Mouse (Mus musculus) heart, embryonic 14.5 days (tissue): Measurements from ENCODE around the gene Thsd7b. TPM values are rescaled to one million over a fixed set of nuclear protein-coding genes. Genes with fewer than 3 reads are reported as not detected.

Experiments
- ATAC-seq: fragments of 200-750 bp; cut with Nextera tagmentation; 2 replicates; pipeline ENCODE4 v1.8.0; 2017; ENCODE audit warnings: low read depth, moderate TSS enrichment; ENCODE audit not compliant: insufficient number of reproducible peaks, insufficient read depth, low FRiP score
- H3K27ac ChIP-seq, 2 experiments: fragments of 200-500 bp in 1 of 2; fragments of 300-500 bp in 1 of 2; sonication (generic) in 1 of 2; replicated peaks in 1 of 2; 2 replicates each; pipeline ENCODE4 v1.5.1; 2012 to 2014; ENCODE audit warnings: low read depth in 2 of 2, low read length in 2 of 2, control low read depth in 1 of 2, mild to moderate bottlenecking in 1 of 2, mixed read lengths in 1 of 2; ENCODE audit not compliant: control insufficient read depth in 1 of 2, insufficient read depth in 1 of 2
- H3K27me3 ChIP-seq: fragments of 300-500 bp; sonication (generic); 2 replicates; pipeline ENCODE4 v1.6.1; 2014; ENCODE audit warnings: mild to moderate bottlenecking, low read length, control low read depth; ENCODE audit not compliant: control insufficient read depth, insufficient read depth
- H3K36me3 ChIP-seq: fragments of 300-500 bp; sonication (generic); 2 replicates; pipeline ENCODE4 v1.6.1; 2014; ENCODE audit warnings: mild to moderate bottlenecking, control low read depth, low read length, mixed read lengths; ENCODE audit not compliant: control insufficient read depth, insufficient read depth
- H3K4me1 ChIP-seq, 2 experiments: fragments of 200-500 bp in 1 of 2; fragments of 300-500 bp in 1 of 2; sonication (generic) in 1 of 2; 2 replicates each; pipeline ENCODE4 v1.6.1; 2012 to 2014; ENCODE audit warnings: low read length in 2 of 2, control low read depth in 1 of 2, mixed read lengths in 1 of 2; ENCODE audit not compliant: control insufficient read depth in 2 of 2, insufficient read depth in 2 of 2
- H3K4me2 ChIP-seq: fragments of 300-500 bp; sonication (generic); 2 replicates; pipeline ENCODE4 v1.6.1; 2014; ENCODE audit warnings: mild to moderate bottlenecking, low read length
- H3K4me3 ChIP-seq, 2 experiments: fragments of 200-500 bp in 1 of 2; fragments of 300-500 bp in 1 of 2; sonication (generic) in 1 of 2; 2 replicates each; pipeline ENCODE4 v1.5.1; 2012 to 2014; ENCODE audit warnings: low read length in 2 of 2, mild to moderate bottlenecking in 2 of 2, control low read depth in 1 of 2, low read depth in 1 of 2, moderate library complexity in 1 of 2; ENCODE audit not compliant: control insufficient read depth in 1 of 2, insufficient read depth in 1 of 2
- H3K9ac ChIP-seq: fragments of 300-500 bp; sonication (generic); 2 replicates; pipeline ENCODE4 v1.6.1; 2014; ENCODE audit warnings: mild to moderate bottlenecking, low read length
- H3K9me3 ChIP-seq: fragments of 300-500 bp; sonication (generic); 2 replicates; pipeline ENCODE4 v1.6.1; 2016; ENCODE audit warnings: low read length, control low read depth; ENCODE audit not compliant: control insufficient read depth
- WGBS: fragments of 180-500 bp; shearing (Covaris S2); extraction: QIAGEN DNeasy Blood & Tissue Kit; methylation state at CpG from one replicate; pipeline ENCODE4 v1.1.7; 2014; 5-methylcytosine and 5-hydroxymethylcytosine counted together
- polyA plus RNA-seq: library from polyadenylated mRNA; unstranded; fragments of >200 nt; fragmentation: Nextera tagmentation; extraction: Ambion mirVana; gene quantifications from 2 replicates; pipeline ENCODE4 v1.2.1, GENCODE M21; 2014

Thsd7b gene
- polyA plus RNA-seq, 1 experiment from 2014 or later, result 4.2 TPM

GRCm38 (mm10) chr1:129356631-129357030, 83.5 kb downstream of the Thsd7b start:
- Histone ChIP-seq H3K9ac (no peak overlapping the region), H3K4me1 (no peaks in the 10 kb centered on the region), H3K4me2 (no peak overlapping the region), H3K9me3 (no peaks in the 10 kb centered on the region), H3K27me3 (no peaks in the 10 kb centered on the region), H3K27ac (no peak overlapping the region), H3K4me3 (no peak overlapping the region), H3K36me3 (no peaks in the 10 kb centered on the region)
- no peak for ATAC-seq
- 70% methylated on average over 6 of the region's 6 CpGs for WGBS

DNA sequence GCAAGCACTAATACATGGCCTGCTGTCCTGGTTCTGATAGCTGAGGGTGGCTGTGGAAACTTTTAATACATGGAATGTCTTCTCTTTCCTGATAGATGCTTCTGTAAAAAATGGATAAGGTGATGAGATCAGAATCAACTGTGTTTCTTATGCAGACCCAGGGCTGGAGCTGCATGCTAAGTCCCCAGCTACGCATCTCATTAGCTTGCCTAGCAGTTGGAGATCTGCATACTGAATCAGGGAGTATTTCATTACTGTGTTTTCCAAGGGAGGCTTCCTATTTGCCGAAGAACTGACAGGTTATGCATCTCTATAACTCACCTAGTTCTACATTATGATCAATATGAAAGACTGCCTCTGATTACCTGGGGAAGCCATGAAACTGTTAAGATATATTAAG, 84.3 kb downstream of the Thsd7b start:
- 78% methylated on average over 2 of the region's 2 CpGs for WGBS
- Histone ChIP-seq H3K27ac (no peak overlapping the region), H3K4me1 (no peaks in the 10 kb centered on the region), H3K36me3 (no peaks in the 10 kb centered on the region), H3K27me3 (no peaks in the 10 kb centered on the region), H3K9ac (no peak overlapping the region), H3K4me3 (no peak overlapping the region), H3K4me2 (no peak overlapping the region), H3K9me3 (no peaks in the 10 kb centered on the region)
- no peak for ATAC-seq

DNA sequence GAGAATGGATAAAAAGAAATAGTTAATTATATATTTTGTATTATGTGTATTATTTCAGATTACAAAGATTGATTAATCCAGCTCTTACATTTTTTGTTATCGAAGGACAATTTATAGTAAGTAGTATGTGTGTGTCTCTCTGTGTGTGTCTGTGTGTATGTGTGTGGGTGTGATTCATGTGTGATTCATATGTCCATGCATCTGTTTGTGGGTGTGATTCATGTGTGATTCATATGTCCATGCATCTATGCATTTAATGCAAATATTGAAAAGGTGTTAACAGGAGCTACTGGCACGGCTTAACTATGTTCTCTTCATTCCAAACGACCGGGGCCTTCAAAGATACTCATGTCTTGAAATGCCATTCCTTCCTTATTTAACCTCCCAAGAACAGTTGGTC, 90.3 kb downstream of the Thsd7b start:
- Histone ChIP-seq H3K9ac (no peak overlapping the region), H3K27me3 (no peaks in the 10 kb centered on the region), H3K4me2 (no peak overlapping the region), H3K27ac (no peak overlapping the region), H3K4me1 (no peaks in the 10 kb centered on the region), H3K4me3 (no peak overlapping the region), H3K36me3 (no peaks in the 10 kb centered on the region), H3K9me3 (no peaks in the 10 kb centered on the region)
- 65% methylated on average over 4 of the region's 4 CpGs for WGBS
- no peak for ATAC-seq

- ATAC-seq, result no peak
- H3K9me3 ChIP-seq, result no peaks in the 10 kb centered on the region
- no peaks in the 10 kb centered on the region for H3K36me3 ChIP-seq
- H3K27ac ChIP-seq, result no peak overlapping the region
- no peaks in the 10 kb centered on the region for H3K27me3 ChIP-seq
- no peak overlapping the region for H3K9ac ChIP-seq
- no peak overlapping the region for H3K4me3 ChIP-seq
- H3K4me1 ChIP-seq, result no peaks in the 10 kb centered on the region
- H3K4me2 ChIP-seq, result no peak overlapping the region
These were observed 91.7 kb downstream of the Thsd7b start for GRCm38 (mm10) chr1:129364828-129365227.

- Histone ChIP-seq H3K9ac (no peak overlapping the region), H3K4me3 (no peak overlapping the region), H3K36me3 (no peaks in the 10 kb centered on the region), H3K4me1 (no peaks in the 10 kb centered on the region), H3K27ac (no peak overlapping the region), H3K27me3 (no peaks in the 10 kb centered on the region), H3K9me3 (no peaks in the 10 kb centered on the region), H3K4me2 (no peak overlapping the region)
- ATAC-seq, result no peak
- 67% methylated on average over 1 of the region's 1 CpGs for WGBS
These were observed 92.5 kb downstream of the Thsd7b start for GRCm38 (mm10) chr1:129365590-129365989.

GRCm38 (mm10) chr1:129386479-129386878, 113.4 kb downstream of the Thsd7b start:
- Histone ChIP-seq H3K36me3 (no peaks in the 10 kb centered on the region), H3K4me2 (no peak overlapping the region), H3K9me3 (no peaks in the 10 kb centered on the region), H3K4me1 (no peaks in the 10 kb centered on the region), H3K27ac (no peak overlapping the region), H3K4me3 (no peak overlapping the region), H3K9ac (no peak overlapping the region), H3K27me3 (no peaks in the 10 kb centered on the region)
- ATAC-seq, result no peak

- Histone ChIP-seq H3K27me3 (no peaks in the 10 kb centered on the region), H3K27ac (no peak overlapping the region), H3K9me3 (no peaks in the 10 kb centered on the region), H3K9ac (no peak overlapping the region), H3K4me2 (no peak overlapping the region), H3K4me3 (no peak overlapping the region), H3K4me1 (no peaks in the 10 kb centered on the region), H3K36me3 (no peaks in the 10 kb centered on the region)
- WGBS, result 89% methylated on average over 1 of the region's 1 CpGs
- ATAC-seq, result no peak
These were observed 138.5 kb downstream of the Thsd7b start for GRCm38 (mm10) chr1:129411584-129411983.

GRCm38 (mm10) chr1:129421581-129421980, 148.5 kb downstream of the Thsd7b start:
- no peaks in the 10 kb centered on the region for H3K27me3 ChIP-seq
- no peaks in the 10 kb centered on the region for H3K4me1 ChIP-seq
- no peak overlapping the region for H3K27ac ChIP-seq
- no peaks in the 10 kb centered on the region for H3K36me3 ChIP-seq
- H3K4me2 ChIP-seq, result no peak overlapping the region
- no peak overlapping the region for H3K4me3 ChIP-seq
- H3K9ac ChIP-seq, result no peak overlapping the region
- no peaks in the 10 kb centered on the region for H3K9me3 ChIP-seq
- ATAC-seq, result no peak
